Mouse (Mus musculus) thymus, postnatal 25 days (tissue): ENCODE measurements around the gene Ccdc40.
"Not testable (repeated sequence)": the region's sequence is repeated elsewhere in the genome, so short reads cannot be mapped to it uniquely, and the experiment has no call there.

Experiments
- DNase-seq: peaks from one replicate; pipeline ENCODE4 v3.0.0; 2022

Gene Ccdc40

DNA sequence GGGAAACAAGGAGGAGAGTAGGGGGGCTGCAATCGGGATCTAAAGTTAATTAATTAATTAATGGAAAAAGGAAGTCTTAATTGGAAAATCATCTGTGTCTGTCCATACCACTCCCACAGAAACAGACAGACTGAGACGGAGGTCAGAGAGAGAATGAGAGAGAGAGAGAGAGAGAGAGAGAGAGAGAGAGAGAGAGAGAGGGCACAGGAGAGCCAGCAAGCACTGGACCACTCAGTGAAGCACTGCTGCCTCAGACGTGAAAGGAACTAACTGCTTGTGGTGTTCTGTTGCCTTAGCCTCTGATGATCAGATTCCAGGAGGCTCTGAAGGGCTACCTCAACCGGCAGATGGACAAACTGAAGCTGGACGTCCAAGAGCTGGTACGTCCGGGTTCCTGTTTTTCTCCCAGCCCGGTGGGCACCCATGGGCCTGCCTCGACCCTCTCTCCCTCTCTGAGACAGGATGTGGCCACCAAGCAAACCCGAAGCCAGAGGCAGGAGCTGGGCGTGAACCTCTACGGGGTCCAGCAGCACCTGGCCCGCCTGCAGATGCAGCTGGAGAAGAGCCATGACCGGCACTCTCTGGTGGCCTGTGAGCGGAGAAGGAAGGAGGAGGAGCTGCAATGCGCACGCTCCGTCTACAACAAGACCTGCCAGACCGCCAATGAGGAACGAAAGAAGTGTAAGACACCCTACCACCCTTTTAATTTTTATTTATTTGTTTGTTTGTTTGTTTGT is 9.4 kb downstream of the Ccdc40 start:
- DNase-seq: peak; percentile 60

DNA sequence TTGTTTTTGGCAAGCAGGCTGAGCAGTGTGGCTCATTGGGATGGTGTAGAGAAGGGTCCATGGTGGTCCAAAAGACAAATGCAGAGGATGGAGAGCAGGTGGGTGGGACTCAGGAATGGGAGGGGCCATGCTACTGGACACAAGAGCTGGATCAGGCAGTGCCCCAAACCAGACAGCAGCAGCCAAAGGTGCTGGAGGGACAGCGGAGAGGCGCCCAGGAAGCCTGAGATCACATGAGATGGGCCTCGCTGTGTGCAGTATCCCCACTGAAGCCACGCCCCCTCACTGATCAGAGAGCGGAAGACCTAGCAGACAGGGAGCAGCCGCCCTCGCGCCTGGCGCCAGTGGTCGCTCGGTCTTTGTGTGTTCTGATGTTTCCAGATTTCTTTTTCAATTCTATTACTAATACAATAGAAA is 9.9 kb downstream of the Ccdc40 start:
- peak; percentile 83 for DNase-seq

DNA sequence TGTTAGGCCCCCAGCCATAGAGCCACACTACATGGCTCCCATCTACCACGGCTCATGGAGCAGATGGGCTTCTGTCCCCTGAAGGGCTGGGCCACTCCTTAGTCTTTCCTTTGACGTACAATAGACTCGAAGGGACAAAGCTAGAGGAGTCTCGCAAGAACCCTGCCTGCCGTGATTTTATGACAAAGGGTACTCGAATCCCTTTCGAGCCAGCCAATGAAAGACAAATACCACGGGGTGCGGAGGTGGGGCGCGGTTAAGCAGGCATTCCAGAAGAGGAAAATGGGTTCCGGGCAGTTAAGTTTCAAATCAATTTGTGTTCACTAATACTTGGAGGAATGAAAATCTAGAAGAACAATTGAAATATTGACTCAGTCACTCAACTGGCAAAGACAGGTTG is 11.1 kb downstream of the Ccdc40 start:
- DNase-seq: no peak

DNA sequence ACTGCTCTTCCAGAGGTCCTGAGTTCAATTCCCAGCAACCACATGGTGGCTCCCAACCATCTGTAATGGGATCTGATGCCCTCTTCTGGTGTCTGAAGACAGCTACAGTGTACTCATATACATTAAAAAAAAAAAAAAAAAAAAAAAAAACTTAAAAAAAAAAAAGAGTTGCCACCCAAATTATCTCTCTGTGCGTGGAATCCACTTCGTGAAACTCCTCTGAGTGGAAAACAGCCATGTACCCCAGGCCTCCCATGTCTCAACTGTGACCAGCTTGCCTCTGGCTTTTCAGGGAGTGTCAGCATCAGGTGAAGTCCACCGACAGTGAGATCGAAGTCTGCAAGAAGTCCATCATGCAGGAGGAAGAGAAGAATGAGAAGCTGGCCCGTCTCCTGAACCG is 17.2 kb downstream of the Ccdc40 start:
- DNase-seq: not testable (repeated sequence)

DNA sequence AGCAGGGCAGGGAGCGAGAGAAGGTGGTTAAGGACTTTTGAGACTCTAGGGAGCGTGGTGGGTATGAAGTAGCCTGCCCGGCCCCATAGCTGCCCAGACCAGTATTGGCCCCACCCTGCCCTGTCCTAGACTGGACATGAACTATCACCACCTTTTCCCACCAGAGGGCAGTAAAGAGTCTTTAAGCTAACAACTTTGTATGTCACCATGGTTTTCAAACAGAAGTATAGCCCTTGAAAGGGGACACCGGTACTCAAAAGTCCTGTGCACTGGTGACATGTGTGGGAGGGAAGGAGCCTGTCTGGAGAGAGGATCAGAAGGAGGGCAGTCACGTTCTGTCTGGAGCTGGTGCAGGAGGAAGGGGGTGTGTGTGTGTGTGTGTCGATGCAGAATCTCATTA is 20.6 kb downstream of the Ccdc40 start:
- no peak for DNase-seq

DNA sequence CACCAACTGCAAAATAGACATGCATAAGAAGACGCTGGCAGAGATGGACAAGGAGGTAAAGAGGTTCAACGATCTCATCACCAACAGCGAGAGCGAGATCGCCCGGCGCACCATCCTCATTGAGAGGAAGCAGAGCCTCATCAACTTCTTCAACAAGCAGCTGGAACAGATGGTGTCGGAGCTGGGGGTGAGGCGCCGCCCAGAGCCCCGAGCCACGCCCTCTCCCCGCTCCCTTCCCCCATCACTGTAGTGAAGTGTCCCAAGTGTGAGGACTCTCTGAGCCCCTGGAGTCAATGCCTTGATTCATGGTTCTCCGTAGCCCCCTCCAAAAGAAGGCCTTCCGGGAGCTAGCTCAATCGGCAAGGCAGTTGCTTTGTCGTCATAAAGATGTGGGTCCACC is 22.6 kb downstream of the Ccdc40 start:
- no peak for DNase-seq

DNA sequence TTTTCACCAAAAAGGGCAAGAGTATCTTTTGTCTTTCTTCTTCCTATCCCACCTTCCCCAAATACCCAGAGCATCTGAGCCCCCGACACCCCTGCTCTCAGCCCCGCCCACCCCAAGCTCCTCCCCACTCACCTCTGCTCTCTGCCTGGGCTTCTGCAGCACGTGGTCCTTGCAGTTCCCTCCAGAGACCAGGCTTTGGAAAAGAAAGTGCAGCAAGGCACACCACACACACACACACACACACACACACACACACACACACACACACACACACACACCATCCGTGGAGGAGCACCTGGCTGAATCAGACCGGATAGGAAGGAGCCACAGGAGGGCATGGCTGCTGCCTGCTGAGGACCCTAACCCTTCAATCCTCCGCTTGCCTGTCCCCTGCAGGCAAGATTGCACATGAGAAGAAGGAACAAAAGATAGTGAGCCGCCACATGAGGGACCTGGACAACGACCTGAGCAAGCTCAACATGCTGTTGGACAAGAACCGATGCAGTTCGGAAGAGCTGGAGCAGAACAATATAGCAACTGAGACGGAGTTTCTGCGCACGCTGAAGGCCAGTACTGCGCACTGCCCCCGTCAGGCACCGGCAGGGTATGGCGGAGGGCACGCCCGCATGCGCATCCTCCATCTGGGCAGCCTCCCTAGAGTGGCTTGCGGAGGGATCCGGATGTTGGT is 24.6 kb downstream of the Ccdc40 start:
- peak; percentile 65 for DNase-seq

DNA sequence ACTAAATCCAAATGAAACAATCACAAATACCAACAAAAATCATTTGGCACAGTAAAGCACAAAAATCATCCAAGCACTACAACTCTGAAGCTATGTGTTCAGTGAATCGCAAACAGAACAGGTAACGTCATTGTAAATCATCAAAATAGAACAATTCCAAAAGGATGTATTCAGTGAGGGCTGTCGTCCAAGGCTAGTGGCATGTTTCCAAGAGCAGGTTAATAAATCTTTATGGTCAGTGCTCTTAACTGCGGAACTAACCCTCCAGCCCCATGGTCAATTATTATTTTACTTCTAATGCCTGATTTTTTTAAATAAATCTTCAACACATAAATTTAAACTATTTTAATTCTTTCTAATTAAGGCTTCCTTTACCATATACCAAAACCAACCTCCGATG is 28.2 kb downstream of the Ccdc40 start:
- DNase-seq: not testable (repeated sequence)

DNA sequence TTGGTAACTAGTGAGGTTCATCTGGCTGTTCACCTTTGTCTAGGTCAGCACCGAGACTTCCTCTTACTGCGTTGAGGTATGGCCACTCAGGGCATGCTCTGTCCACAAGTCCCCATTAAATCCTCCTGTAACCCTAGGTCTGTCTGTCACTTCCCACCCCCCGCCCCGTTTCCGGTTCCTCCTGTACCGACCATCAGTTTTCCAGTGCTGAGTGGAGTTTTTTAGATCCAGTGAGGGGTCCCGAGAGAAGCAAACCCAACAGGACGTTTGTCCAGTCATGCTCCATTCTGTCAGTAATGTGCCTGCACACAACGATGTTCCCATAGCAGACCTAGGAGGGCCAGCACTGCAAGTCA is 29.8 kb downstream of the Ccdc40 start:
- DNase-seq: no peak

DNA sequence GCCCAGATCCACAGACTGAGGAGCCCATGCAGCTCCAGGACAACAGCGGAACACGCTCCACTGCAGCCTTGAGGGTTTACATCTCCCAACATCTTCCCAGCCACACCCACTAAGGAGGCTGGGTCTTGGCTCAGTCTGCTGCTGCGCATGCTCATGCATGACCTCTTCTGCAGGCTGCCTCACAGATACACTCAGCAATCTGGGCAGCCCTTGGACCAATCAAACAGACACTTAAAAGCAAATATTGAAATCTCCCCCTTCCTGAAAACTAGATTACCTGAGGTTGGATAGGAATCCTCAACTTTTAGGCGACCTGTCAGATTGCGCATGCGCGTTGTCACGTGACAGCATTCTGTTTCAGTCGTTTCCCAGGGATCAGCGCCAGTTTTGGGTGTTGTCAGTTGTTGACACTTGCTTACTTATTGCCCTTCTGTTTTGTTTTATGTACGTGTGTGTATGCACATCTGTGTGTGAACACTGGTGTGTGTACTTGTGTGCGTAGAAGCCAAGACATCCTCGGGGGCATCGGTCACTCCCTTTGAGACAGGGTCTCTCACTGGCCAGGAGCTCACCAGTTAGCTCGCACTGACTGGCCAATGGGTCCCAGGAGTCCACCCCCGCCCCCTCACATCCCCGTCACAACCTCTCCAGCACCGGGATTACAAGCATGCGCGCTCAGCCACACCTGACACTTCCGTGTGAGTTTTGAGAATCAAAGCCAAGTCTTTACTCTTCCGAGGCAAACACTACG is 30.4 kb downstream of the Ccdc40 start:
- DNase-seq: peak; percentile 51

DNA sequence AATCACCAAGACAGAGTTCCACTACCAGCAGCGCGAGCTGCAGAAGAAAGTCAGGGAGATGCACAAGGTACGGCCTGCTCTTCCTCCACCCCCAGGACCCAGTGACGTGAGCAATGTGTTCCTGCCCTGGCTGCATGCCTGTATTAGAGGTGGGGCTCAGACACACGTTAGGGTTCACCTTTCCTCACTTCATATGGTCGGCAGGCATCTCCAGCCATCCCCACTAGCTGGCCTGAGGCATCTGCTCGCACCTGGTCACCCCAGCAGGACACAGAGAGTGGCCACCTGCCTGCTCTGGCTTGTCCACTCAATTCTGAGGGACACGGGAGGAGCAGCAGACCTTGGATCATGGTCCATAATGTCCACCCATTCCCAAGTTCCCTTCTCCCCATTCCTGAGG is 31.6 kb downstream of the Ccdc40 start:
- no peak for DNase-seq

DNA sequence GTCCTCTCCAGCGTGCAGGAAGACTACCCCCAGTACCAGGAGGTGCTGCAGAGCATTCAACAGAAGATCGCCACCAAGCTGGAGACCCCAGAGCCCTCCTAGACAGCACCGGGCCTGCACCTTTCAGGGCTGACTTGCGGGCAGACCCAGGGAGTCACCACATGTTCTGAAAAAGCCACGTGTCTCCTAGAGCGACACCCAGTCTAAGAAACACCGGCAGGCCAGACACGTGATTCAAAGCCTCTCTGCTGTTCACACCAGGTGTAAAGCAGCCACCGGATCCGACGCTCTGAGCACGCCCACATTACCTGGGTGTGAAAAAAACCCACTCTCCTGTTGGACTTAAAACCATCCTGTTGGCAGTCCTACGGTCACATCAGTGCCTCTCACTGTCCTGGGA is 36.0 kb downstream of the Ccdc40 start:
- no peak for DNase-seq

DNA sequence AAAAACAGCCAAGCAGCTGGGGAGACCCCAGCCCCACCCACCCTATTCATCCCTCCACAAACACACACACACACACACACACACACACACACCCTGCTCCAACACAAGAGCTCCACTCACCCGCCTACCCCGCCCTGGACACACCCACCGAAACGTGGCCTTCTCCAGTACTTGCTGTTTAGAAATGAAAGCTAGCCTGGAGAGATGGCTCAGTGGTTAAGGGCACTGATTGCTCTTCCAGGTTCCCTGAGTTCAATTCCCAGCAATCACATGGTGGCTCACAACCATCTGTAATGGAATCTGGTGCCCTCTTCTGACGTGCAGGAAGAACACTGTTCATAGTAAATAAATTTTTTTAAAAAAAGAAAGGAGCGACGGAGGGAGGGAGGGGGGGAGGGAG is 37.4 kb downstream of the Ccdc40 start:
- no peak for DNase-seq

DNA sequence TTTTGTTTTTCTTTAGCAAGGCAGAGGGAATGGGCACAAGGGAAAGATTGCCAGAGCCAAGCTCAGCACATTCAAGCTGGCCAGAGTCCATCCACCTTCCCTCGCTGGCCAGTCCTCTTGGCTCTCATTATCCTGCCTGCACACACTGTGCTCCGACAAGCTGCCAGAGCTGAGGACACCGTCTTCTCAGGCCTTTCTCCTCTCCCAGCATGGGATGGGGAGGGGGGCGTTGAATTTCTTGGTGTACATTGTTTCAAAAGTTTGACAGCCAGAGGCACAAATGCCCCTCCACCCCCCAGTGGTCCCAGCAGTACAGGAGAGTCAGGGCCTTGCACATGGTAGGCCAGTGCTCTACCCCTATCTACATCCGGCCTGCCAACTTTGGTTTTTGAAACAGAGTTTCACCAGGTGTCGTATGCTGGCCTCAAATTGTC is 38.9 kb downstream of the Ccdc40 start:
- DNase-seq: no peak

DNA sequence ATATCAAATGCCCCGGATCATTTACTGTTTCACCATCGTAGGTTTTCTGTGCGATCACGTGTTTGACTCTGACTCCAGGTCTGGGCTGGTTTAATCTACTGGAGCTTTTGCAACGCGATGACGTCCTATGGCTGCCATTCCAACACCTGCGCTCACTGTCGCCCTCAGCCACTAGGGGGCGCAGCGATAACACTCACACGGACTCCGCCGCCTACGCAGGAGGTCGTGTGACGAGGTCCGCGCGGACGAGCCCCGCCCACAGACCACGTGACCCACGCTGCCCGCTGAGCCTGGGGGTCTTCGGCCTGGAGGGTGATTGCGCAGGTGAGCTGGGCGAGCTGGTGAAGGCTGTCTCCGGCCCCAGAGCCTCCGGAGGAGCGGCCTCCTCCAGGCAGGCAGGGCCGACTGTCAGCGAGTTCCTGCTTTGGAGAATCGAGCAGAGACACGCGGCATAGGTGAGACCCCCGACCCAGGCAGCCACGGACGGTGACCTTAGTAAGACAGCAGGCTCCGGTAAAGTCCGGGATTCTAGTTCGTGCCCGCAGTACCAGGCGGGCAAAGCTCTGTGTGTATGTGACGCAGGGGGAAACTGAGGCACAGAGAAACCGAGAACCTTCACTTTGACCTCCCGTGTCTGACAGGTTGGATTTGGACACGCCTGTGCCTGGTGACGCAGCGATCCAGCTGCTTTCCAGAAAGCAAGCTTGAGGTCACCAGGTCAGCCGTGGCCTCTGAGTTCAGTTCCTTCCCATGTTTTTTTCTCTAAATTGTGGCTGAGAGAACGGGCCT is 39.6 kb downstream of the Ccdc40 start, which contains the start of gene Gaa:
Gene Gaa, plus strand, starts transcription at position 120 of the 789 bp plus-strand sequence.
- peak; percentile 97 for DNase-seq

DNA sequence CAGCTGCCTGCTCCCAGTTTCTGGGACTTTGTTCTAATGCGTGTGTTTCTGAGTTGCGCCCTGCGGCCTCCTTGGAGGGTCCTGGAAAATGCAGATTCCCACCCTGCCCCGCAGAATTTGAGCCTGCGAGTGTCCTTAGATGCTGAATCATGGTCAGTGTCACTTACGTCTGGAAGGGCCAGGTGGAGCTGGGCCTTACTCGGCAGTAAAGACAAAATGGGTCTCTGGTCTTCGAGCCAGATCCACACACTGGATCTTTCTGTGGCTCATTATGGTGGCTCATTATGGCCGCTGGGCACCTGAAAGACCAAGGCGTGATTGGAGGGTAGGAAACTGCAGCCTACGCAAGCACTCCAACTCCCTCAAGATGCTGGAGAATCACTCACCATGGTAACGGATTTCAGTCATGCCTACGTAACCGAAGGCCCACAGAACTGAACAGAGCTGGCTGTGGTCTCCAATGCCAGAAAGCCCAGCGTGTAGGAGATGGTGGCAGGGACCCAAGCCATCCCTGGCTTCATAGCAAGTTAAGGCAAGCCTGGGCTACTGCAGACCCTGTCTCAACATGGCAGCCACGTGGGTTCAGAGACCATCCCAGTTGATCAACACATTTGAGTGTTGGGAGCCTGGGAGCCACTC is 40.3 kb downstream of the Ccdc40 start:
- no peak for DNase-seq

DNA sequence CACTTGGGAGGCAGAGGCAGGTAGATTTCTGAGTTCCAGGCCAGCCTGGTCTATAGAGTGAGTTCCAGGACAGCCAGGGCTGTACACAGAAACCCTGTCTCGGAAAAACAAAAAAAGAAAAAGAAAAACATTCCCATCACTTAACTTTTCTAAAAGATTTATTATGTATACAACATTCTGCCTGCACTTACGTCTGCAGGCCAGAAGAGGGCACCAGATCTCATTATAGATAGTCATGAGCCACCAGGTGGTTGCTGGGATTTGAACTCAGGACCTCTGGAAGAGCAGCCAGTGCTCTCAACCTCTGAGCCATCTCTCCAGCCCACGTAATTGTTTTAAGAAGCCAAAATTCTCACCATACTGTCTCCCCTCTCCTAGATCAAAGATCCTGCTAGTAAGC is 44.1 kb downstream of the Ccdc40 start:
- not testable (repeated sequence) for DNase-seq

DNA sequence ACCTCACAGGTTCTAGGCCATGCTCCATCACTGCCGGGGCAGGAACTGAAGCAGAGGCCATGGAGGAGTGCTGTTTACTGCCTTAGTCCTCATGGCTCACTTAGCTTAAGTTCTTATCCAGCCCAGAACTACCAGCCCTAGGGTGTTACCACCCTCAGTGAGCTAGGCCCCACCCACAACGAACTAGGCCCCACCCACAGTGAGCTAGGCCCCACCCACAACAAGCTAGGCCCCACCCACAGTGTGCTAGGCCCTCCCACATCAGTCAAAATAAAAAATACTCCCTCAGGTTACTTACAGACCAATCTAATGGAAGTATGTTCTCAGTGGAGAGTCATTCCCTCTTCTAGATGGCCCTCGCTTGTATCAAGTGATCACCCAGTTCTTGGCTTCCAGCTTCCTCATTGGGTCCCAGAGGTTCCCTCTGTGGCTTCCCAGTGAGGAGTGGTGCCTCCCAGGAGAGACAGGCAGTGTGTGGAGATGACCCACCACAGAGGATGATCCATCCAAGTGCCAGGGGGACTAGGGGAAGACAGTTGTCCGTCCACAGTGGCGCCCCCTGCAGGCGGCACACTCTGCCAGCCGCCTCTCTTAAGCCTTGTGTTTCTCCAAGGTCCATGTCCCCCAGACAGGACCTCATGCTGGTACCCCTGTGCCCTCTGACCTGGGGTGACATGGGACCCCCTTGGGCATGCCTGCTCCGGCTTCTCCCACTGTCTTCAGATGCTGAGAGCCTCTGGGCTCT is 45.0 kb downstream of the Ccdc40 start:
- no peak for DNase-seq

DNA sequence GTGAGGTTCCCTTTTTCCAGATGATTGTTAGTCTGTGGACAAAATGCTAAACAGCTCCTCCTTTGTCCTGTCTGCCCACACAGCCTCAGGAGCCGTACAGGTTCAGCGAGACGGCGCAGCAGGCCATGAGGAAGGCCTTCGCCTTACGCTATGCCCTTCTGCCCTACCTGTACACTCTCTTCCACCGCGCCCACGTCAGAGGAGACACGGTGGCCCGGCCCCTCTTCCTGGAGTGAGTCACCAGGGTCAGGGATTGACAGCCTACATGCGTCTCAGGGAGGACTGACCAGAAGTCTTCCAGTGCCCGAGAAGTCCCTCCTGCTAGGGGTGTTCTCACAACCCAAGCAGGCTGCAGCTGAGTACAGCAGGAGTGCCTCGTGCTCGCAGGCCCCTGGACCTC is 52.7 kb downstream of the Ccdc40 start:
- DNase-seq: no peak

DNA sequence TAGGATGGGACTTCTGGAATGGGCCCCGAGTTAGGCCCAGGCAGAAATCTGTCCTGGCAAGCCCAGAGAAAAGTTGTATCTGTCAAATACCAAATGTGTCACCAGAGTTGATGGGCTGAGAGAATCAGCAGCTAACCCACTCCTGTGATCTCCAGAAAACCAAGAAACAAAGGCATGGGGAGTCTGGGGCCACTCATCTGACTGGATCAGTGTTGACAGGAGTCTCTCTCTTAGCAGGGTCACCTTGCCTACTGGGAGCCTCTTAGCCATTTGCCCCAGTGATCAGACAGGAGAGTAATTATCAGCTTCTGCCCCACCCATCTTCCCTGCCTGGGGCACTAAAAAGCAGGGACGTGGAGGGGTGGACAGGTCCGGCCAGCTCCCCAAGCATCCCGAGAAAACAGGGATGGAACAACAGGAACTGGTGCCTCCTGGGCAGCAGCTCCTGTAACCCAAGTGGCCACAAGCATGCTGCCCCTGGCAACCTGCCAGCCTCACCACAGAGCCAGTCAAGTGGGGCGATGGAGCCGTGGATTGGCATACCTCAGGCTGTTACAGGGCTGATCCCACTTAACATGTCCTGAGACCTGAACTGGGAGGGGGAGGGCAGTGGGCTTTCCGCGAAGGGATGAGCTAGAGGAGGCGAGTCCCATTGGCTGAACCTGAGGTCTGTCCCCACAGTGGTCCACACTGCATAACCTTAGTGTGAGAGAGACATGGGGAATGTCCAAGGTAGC is 57.6 kb downstream of the Ccdc40 start:
- DNase-seq: no peak
